Mouse (Mus musculus): ENCODE measurements around the gene Inha. TPM values are rescaled to one million over a fixed set of nuclear protein-coding genes. Genes with fewer than 3 reads are reported as not detected.

Inha gene
- total RNA-seq (2017), result 1.2 and 1.6 TPM in 2 replicates

DNA sequence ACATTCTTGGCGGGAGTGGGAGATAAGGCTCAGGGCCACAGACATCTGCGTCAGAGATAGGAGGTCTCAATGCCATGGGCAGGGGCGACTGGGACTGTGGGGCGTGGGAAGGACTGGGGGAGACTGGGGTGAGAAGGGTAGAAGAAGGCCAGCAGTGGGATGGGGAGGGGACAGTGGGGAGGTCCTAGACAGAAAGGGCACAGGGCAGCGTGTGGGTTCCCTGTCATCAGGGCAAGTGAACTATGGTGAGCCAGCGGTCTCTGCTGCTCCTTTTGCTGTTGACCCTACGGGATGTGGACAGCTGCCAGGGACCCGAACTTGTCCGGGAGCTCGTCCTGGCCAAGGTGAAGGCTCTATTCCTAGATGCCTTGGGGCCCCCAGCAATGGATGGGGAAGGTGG lies at the start of gene Inha:
Gene Inha, plus strand, starts transcription at position 72 of the 400 bp plus-strand sequence.
- ATAC-seq (replicated peaks in 1 of 2; ENCODE audit: insufficient read depth in 1 of 2, low FRiP score in 2 of 2, low TSS enrichment in 1 of 2, low read depth in 1 of 2, poor library complexity in 2 of 2, severe bottlenecking in 2 of 2), result no peak

DNA sequence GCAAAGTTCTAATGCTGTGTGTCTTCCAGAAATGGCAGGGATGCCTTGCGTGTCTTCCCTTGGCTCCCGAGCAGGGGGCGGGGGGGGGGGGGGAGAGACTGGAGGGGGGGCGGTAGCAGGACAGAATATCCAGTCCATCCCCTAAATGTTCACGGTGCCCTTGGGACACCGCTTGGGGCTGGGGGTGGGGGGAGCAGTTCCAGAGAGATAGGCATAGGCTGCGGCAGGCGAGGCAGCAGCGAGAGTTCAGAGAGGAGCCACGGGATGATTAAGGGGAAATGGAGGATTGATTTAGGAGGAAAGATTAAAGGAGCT lies 49.2 kb upstream of the Inha start:
- ATAC-seq (replicated peaks in 1 of 2; ENCODE audit: insufficient read depth in 1 of 2, low FRiP score in 2 of 2, low TSS enrichment in 1 of 2, low read depth in 1 of 2, poor library complexity in 2 of 2, severe bottlenecking in 2 of 2), result no peak

DNA sequence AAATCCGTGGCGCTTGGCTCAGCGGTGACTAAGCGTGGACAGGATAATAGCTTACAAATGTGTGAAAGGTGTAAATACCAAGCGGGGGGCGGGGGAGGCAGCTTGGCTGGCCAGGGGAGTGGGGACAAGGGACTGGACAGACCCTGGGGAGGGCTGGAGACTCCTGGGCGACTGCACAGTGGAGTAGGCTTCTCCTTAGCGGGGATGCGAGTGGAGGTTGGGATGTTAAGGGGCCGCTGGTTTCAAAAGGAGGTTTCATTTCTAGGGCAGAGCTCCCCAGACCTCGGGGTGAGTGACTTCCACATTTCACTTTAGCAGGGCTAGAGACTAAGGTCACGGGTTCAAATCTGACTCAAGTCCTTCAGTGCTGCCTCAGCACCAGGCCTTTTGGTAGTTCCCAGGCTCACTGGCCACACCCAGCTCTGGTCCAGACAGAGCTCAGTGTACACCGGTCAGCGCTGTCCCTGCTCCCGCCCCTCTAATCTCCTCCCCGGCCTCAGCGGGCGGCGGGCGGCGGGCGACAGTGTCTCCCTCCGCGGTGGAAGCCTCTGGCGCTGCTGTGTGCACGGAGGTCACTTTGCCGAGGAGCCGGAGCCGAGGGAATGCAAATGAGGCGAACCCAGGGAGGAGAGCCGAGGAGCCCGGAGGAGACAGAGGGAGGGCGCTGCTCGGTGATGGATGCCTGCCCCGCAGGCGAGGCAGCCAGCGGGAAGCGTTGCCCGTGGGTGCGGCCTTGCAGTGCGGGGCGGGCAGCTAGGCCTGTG lies 48.7 kb upstream of the Inha start:
- ATAC-seq (replicated peaks in 1 of 2; ENCODE audit: insufficient read depth in 1 of 2, low FRiP score in 2 of 2, low TSS enrichment in 1 of 2, low read depth in 1 of 2, poor library complexity in 2 of 2, severe bottlenecking in 2 of 2), result peak in 1 of 2 experiments; percentile 41; a peak in 1 of 4 replicates

DNA sequence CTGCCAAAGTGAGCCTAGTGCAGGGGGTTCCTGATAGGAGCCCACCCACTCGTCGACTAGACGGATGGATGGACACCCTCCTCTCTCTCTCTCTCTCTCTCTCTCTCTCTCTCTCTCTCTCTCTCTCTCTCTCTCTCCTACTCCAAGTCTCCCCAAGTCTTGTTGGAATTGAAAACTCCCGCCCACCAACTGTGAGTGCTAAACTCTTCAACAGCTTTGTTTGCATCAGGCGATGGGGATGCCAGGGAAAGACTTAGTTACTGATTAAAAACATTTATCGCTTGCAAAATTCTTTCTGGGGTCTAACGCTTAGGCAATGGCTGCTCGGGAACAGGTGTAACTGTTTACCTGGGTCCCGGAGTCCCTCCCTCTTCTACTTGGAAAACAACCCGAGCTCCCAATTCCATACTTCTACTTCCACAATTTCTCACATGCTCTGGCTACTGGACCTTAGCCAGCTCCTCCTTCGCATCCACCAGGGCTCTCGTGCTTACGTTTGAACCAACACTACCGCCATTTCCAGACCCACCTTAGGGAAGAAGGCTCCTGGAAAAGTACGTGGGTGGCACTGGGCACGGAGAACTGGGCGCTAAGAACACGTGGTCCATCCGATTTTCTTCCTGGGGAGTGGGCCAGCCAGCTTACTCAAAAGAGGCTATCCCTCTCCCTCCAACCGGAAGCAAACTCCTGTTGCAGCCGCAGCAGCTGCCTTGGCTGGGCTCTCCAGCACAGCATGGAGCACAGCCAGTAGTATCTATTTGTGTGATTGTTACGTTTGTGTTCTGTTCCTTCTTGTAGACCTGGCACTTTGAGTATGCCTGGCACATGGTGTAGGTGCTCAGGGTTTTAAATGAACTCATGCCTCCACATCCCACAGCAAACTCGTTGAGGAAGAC lies 47.8 kb upstream of the Inha start:
- no peak for ATAC-seq (replicated peaks in 1 of 2; ENCODE audit: insufficient read depth in 1 of 2, low FRiP score in 2 of 2, low TSS enrichment in 1 of 2, low read depth in 1 of 2, poor library complexity in 2 of 2, severe bottlenecking in 2 of 2)

DNA sequence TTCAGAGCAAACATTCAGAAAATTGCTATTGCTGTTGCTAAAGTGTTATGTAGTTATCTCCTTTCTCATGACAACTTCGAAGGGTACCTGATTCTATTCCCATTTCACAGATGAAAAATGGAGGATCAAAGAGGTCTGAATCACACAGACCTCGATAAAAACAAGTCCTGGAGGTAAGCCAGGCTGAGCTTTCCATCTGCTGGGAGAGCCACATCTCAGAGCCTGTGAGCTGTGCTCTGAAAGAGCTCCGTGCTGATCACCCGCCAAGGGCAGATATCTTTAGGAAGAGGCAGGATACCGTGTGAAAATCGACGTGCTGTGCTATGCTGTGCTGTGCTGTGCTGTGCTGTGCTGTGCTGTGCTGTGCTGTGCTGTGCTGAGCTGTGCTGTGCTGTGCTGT lies 46.6 kb upstream of the Inha start:
- ATAC-seq (replicated peaks in 1 of 2; ENCODE audit: insufficient read depth in 1 of 2, low FRiP score in 2 of 2, low TSS enrichment in 1 of 2, low read depth in 1 of 2, poor library complexity in 2 of 2, severe bottlenecking in 2 of 2), result no peak

DNA sequence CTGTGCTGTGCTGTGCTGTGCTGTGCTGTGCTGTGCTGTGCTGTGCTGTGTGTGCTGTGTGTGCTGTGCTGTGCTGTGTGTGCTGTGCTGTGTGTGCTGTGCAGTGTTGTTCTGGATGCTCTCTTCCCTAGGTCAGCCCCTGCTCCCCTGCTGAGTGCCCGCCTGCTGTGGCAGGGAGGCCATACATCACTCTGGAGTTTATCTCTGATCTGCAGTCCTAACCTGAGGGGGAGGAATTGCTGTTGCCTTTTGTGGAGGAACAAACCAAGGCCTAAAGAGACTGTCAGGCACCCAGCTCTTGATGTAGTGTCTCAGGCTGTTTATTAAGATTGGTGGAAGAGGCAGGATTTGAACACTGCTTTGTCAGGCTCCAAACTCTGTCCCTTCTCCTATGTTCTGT lies 44.2 kb upstream of the Inha start:
- no peak for ATAC-seq (replicated peaks in 1 of 2; ENCODE audit: insufficient read depth in 1 of 2, low FRiP score in 2 of 2, low TSS enrichment in 1 of 2, low read depth in 1 of 2, poor library complexity in 2 of 2, severe bottlenecking in 2 of 2)

DNA sequence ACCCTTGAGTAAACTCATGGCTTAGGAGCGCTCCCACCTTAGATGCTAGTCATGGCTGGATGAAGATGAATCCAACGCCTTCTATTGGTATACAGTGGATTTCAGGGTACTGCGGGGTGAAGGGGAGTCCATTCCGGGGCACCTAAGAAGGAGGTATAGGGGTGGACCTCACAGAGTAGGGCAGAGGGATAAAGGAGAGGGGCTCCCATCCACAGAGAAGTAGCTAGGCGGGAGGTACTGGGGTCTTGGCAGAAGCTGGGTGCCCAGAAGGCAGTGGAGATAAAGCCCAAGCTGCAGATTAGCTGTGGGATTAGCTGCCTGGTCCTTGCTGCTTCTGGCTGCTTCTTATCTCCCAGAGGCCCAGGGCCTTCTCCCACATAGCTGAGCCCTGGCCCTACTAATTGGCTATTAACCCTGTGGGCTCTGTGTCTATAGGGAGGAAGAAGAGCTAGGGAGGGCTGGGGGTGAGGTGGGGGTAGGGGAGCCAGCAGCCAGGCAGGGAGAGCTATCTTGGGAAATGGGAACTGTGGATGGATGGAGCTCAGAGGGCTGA lies 43.1 kb upstream of the Inha start:
- ATAC-seq (replicated peaks in 1 of 2; ENCODE audit: insufficient read depth in 1 of 2, low FRiP score in 2 of 2, low TSS enrichment in 1 of 2, low read depth in 1 of 2, poor library complexity in 2 of 2, severe bottlenecking in 2 of 2), result no peak

DNA sequence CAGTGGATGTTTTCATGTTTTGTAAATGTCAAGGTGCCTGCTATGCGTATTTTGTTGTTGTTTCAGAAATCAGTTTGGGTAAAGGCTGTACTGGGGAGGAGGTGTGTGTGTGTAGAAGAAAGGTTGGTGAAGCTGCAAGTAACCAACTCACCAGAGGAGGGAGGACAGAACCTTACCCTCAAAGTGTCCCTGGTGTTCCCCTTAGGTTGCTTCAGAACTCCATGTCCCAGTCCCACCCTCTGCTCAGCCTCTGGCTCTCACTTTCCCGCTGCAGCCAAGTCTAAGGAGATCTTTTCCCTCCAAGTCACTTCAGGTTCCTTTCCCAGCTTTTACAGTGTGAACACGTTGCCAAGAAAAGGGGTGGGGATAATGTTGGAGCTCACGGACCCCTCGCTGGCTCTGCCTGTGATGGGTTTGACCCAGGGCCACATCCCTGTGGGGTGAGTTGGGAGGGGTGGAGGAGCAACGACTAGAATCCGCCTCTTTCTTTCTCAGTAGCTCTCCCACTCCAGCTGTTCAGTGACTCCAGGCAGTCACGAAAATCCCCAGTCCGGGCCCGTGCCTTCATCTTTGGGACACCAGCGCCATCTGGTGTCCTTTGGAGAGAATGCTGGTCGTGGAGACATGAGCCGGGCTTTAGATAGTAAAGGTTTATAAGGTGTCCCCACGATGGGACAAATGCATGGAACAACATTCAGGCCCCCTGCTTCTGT lies 39.5 kb upstream of the Inha start:
- ATAC-seq (replicated peaks in 1 of 2; ENCODE audit: insufficient read depth in 1 of 2, low FRiP score in 2 of 2, low TSS enrichment in 1 of 2, low read depth in 1 of 2, poor library complexity in 2 of 2, severe bottlenecking in 2 of 2), result peak; percentile 62 to 71

DNA sequence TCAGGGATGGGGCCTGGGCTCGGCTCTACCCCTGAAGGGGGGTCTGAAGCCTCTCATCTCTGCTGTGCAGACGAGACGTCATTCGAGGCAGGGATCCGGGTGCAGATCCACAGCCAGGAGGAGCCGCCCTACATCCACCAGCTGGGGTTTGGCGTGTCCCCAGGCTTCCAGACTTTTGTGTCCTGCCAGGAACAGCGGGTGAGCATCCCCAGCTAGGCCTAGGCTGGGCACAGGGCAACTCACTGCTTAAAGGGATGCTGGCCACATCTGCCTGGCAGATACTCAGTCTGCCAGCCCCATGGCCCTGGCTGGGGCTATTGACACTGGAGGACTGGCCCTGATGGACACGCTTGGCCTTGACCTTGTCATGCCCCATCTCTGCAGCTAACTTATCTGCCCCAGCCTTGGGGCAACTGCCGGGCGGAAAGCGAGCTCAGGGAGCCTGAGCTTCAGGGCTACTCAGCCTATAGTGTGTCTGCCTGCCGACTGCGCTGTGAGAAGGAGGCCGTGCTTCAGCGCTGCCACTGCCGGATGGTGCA lies 37.5 kb upstream of the Inha start:
- no peak for ATAC-seq (replicated peaks in 1 of 2; ENCODE audit: insufficient read depth in 1 of 2, low FRiP score in 2 of 2, low TSS enrichment in 1 of 2, low read depth in 1 of 2, poor library complexity in 2 of 2, severe bottlenecking in 2 of 2)

DNA sequence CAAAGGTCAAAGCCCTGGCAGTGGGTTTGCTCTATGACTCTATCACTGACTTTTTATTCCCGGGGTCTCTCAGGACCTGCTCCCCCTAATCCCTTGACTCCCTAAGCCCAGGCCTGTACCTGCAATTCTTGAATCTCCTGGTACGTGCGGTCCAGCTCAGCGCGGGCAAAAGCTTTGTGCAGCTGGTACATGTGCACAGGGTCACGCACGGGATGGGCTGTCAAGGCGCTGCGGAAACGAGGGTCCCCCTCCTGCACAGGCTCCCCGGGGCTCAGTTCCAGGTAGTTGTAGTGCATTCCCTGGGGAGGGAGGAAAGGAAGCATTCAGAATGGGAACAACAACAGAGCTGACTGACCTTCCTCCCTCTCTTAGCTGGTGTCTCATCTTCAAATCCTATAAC lies 30.4 kb upstream of the Inha start:
- no peak for ATAC-seq (replicated peaks in 1 of 2; ENCODE audit: insufficient read depth in 1 of 2, low FRiP score in 2 of 2, low TSS enrichment in 1 of 2, low read depth in 1 of 2, poor library complexity in 2 of 2, severe bottlenecking in 2 of 2)

DNA sequence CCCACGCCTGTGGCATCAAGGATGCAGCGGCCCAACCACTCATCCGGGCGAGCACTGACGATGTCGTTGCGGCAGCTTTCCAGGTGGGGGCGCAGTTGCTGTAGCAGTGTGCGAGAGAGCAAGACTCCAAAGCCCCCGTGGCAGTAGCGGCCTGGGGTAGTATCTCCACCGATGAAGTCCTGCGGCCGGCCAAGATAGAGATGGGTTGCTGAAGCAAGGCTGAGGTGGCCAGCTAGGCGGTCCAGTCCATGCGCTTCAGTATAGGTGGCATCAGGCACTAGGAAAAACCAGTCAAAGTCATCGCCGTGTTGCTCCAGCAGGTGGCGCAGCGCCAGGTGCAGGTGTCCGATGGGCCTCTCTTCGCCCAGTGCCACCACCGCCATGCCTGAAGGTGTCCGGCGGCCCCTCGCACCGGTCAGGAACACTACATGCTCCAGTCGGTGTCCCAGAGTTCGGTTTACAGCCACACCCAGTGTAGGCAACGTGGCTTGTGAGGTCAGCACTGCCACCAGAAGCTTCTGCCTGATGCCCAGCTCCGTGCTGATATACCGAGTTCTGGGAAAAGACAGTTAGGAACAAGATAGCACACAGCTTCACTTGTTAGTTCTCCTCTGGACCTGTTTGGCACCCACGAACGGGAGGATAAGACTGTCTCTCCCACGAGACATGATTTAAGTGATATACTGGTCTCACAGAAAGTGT lies 29.5 kb upstream of the Inha start:
- ATAC-seq (replicated peaks in 1 of 2; ENCODE audit: insufficient read depth in 1 of 2, low FRiP score in 2 of 2, low TSS enrichment in 1 of 2, low read depth in 1 of 2, poor library complexity in 2 of 2, severe bottlenecking in 2 of 2), result peak; percentile 50 to 54; a peak in 3 of 4 replicates

DNA sequence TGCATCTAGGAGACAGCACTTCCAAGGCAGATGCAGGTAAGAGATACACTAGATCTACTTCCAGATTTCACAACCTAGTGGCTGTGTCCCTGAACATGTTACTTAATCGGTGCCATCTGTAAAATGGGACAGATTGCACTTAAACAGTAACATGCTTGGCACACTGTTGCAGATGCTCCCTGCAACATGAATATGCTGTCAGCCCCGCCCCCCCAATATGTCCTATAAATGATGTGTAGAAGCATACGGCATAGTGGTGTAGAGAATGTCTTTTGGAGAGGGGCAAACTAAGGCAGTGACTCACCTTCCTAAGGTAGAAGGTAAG lies 28.9 kb upstream of the Inha start:
- ATAC-seq (replicated peaks in 1 of 2; ENCODE audit: insufficient read depth in 1 of 2, low FRiP score in 2 of 2, low TSS enrichment in 1 of 2, low read depth in 1 of 2, poor library complexity in 2 of 2, severe bottlenecking in 2 of 2), result no peak

DNA sequence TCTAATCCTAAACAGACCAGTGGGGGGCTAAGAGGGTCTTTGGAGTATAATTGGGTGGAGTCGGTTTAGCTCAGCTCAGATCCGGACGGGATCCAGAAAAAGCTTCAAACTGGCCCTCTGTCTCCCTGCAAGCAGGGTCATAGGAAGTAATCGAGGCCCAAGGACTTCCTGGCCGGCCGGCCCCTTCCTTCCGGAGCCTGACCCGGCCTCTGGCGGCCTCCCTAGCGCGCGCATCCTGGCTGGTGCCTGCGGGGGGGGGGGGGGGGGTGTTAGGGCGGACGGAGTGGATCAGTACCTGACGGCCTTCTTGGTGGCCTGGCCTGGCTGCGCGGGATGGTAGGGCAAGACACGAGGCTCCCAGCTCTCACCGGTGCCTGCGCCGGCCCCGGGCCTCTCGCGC lies 28.4 kb upstream of the Inha start:
- ATAC-seq (replicated peaks in 1 of 2; ENCODE audit: insufficient read depth in 1 of 2, low FRiP score in 2 of 2, low TSS enrichment in 1 of 2, low read depth in 1 of 2, poor library complexity in 2 of 2, severe bottlenecking in 2 of 2), result no peak

DNA sequence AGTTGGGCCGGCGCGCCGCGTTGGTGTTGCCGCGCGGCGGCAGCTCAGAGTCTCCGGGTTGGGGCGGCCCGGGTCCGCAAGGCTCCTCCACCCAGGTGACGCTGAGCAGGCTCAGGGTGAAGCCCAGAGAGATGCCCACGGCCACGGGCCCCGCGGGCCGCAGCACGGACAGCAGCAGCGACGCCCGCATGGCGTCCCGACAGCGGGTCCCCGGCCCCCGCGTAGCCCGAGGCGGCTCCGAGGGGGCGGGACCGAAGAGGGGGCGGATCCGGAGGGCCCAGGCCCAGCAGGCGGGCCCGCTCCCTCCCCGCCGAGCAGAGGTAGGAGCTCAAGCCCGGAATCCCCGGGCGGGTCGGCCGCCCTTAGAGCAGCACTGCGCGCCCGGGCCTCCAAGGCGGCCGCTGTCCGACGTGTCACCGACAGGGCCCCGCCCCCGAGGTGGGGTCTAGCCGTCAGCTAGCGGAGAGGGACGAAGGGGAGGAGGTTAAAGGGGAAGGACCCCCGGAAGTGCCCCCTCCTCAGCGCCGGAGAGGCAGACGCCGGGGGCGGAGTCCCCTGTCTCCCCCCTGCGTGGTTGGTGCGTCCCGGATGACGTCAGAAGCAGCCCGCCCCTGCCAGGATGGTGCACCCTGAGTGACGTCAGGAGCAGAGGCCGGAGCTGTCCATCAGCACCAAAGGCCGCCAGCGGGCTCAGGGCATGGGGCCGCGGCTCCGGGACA lies 27.8 kb upstream of the Inha start, which contains the start of the genes Chpf and Tmem198:
Gene Chpf, minus strand, starts transcription at position 392 of the 719 bp plus-strand sequence.
Gene Tmem198, plus strand, starts transcription at position 617 of the 719 bp plus-strand sequence.
- ATAC-seq (replicated peaks in 1 of 2; ENCODE audit: insufficient read depth in 1 of 2, low FRiP score in 2 of 2, low TSS enrichment in 1 of 2, low read depth in 1 of 2, poor library complexity in 2 of 2, severe bottlenecking in 2 of 2), result peak; percentile 68 to 79

DNA sequence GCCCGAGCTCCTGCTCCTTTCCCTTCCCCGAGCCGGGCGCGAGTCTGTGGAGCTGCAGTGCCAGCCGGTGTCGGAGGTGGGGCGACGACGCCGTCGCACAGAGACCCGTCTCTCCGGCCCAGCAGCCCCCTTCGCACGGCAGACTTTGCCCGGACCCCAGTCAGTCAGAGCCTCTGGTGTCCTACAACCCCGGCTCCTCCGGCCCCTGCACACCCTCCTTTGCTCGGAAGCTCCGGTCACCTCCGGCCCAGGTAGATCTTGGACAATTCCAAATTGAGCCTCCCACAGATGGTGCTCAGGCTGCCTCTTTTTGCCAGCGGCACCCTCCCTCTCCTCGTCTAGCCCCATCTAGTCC lies 27.3 kb upstream of the Inha start:
- no peak for ATAC-seq (replicated peaks in 1 of 2; ENCODE audit: insufficient read depth in 1 of 2, low FRiP score in 2 of 2, low TSS enrichment in 1 of 2, low read depth in 1 of 2, poor library complexity in 2 of 2, severe bottlenecking in 2 of 2)

DNA sequence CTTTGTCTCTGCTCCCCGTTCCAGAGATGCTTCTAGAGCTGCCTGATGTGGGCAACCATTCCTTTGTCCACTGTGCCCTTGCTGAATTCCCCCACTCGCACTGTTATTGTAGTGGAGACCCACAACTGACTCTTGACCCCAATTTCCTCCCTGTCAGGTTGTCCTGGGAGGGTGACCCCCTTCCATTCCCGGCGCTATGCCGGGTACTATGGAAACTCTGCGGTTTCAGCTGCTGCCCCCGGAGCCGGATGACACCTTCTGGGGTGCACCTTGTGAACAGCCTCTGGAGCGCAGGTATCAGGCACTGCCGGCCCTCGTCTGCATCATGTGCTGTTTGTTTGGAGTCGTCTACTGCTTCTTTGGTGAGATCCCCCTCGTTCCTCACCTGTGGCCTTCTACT lies 26.8 kb upstream of the Inha start:
- ATAC-seq (replicated peaks in 1 of 2; ENCODE audit: insufficient read depth in 1 of 2, low FRiP score in 2 of 2, low TSS enrichment in 1 of 2, low read depth in 1 of 2, poor library complexity in 2 of 2, severe bottlenecking in 2 of 2), result no peak

All from hematopoietic stem cell, adult 5-6 weeks (primary cell).